Mouse (Mus musculus) MEL (cell line): ENCODE data around the gene Ebf3. TPM values are rescaled to one million over a fixed set of nuclear protein-coding genes. Genes with fewer than 3 reads are reported as not detected.

ENCODE experiments used
- DNase-seq: peaks from one replicate; pipeline ENCODE4 v3.0.0; 2011; ENCODE audit warnings: low read depth, low spot score
- H3K27ac ChIP-seq: 2 replicates; pipeline ENCODE4 v1.5.1; 2012; ENCODE audit warnings: low read depth, mild to moderate bottlenecking, control low read depth, low read length, moderate library complexity; ENCODE audit not compliant: control insufficient read depth
- H3K27me3 ChIP-seq, 2 experiments: fragments of 150-350 bp in 1 of 2; sonication (generic) in 1 of 2; 2 replicates each; pipeline ENCODE4 v1.6.1; 2012; ENCODE audit warnings: low read length in 2 of 2, mild to moderate bottlenecking in 2 of 2, improper control_type of control experiment in 1 of 2, moderate library complexity in 1 of 2; ENCODE audit not compliant: insufficient read depth in 2 of 2, control insufficient read depth in 1 of 2
- H3K36me3 ChIP-seq, 2 experiments: 2 replicates each; pipeline ENCODE4 v1.6.1; 2012 to 2014; ENCODE audit warnings: low read length in 2 of 2, improper control_type of control experiment in 1 of 2, inconsistent platforms in 1 of 2, mild to moderate bottlenecking in 1 of 2; ENCODE audit not compliant: insufficient read depth in 2 of 2, control insufficient read depth in 1 of 2
- H3K4me1 ChIP-seq, 2 experiments: fragments of 150-350 bp in 1 of 2; sonication (generic) in 1 of 2; 2 replicates each; pipeline ENCODE4 v1.6.1; 2012; ENCODE audit warnings: low read length in 2 of 2, improper control_type of control experiment in 1 of 2, mild to moderate bottlenecking in 1 of 2; ENCODE audit not compliant: insufficient read depth in 2 of 2, control insufficient read depth in 1 of 2
- H3K4me3 ChIP-seq, 2 experiments: fragments of 150-350 bp in 1 of 2; sonication (generic) in 1 of 2; 2 replicates each; pipeline ENCODE4 v1.5.1; 2012; ENCODE audit warnings: low read depth in 2 of 2, low read length in 2 of 2, mild to moderate bottlenecking in 2 of 2, moderate library complexity in 2 of 2, control low read depth in 1 of 2, improper control_type of control experiment in 1 of 2; ENCODE audit not compliant: control insufficient read depth in 1 of 2, insufficient read depth in 1 of 2
- H3K79me2 ChIP-seq: 2 replicates; pipeline ENCODE4 v1.6.1; 2012; ENCODE audit warnings: mild to moderate bottlenecking, low read length, moderate library complexity; ENCODE audit not compliant: control insufficient read depth, poor library complexity, insufficient read depth
- H3K9ac ChIP-seq: 2 replicates; pipeline ENCODE4 v1.6.1; 2012; ENCODE audit warnings: low read depth, mild to moderate bottlenecking, control low read depth, low read length, moderate library complexity; ENCODE audit not compliant: control insufficient read depth, poor library complexity, severe bottlenecking
- H3K9me3 ChIP-seq: fragments of 150-350 bp; sonication (generic); replicated peaks from 2 replicates; pipeline ENCODE4 v1.6.1; 2012; ENCODE audit warnings: mild to moderate bottlenecking, low read length, improper control_type of control experiment, moderate library complexity; ENCODE audit not compliant: insufficient read depth
- CHD1 ChIP-seq: IDR thresholded peaks from 2 replicates; pipeline ENCODE4 v1.6.1; 2012; ENCODE audit warnings: low read depth, mild to moderate bottlenecking, inconsistent platforms, low read length, improper control_type of control experiment
- CHD2 ChIP-seq: IDR thresholded peaks from 2 replicates; pipeline ENCODE4 v1.6.1; 2011; ENCODE audit warnings: low read length, improper control_type of control experiment
- CTCF ChIP-seq, 3 experiments: IDR thresholded peaks in 2 of 3; conservative IDR thresholded peaks in 1 of 3; 2 replicates each; pipeline ENCODE4 v1.5.1; 2011 to 2012; ENCODE audit warnings: low read length in 3 of 3, low read depth in 2 of 3, mild to moderate bottlenecking in 2 of 3, improper control_type of control experiment in 1 of 3, inconsistent platforms in 1 of 3, mixed read lengths in 1 of 3, moderate library complexity in 1 of 3; ENCODE audit not compliant: control insufficient read depth in 1 of 3, insufficient read depth in 1 of 3, poor library complexity in 1 of 3, severe bottlenecking in 1 of 3
- E2F4 ChIP-seq: IDR thresholded peaks from 2 replicates; pipeline ENCODE4 v1.6.1; 2011; ENCODE audit warnings: low read depth, low read length, improper control_type of control experiment, borderline replicate concordance
- ELF1 ChIP-seq: IDR thresholded peaks from 2 replicates; pipeline ENCODE4 v1.6.1; 2014; ENCODE audit warnings: low read depth, mild to moderate bottlenecking, inconsistent platforms, low read length, improper control_type of control experiment, moderate library complexity
- GABPA ChIP-seq: IDR thresholded peaks from 2 replicates; pipeline ENCODE4 v1.6.1; 2012; ENCODE audit warnings: low read depth, mild to moderate bottlenecking, inconsistent platforms, low read length, improper control_type of control experiment, moderate library complexity
- GATA1 ChIP-seq: IDR thresholded peaks from 2 replicates; pipeline ENCODE4 v1.6.1; 2011; ENCODE audit warnings: low read depth, low read length, improper control_type of control experiment
- HCFC1 ChIP-seq: IDR thresholded peaks from 2 replicates; pipeline ENCODE4 v1.6.1; 2012; ENCODE audit warnings: low read depth, mild to moderate bottlenecking, inconsistent platforms, low read length, improper control_type of control experiment, moderate library complexity
- JUND ChIP-seq: IDR thresholded peaks from 2 replicates; pipeline ENCODE4 v1.6.1; 2011; ENCODE audit warnings: low read depth, mild to moderate bottlenecking, improper control_type of control experiment, low read length
- MAFK ChIP-seq: IDR thresholded peaks from 2 replicates; pipeline ENCODE4 v1.6.1; 2011; ENCODE audit warnings: low read depth, mild to moderate bottlenecking, low read length, improper control_type of control experiment, borderline replicate concordance
- MAX ChIP-seq: IDR thresholded peaks from 2 replicates; pipeline ENCODE4 v1.6.1; 2011; ENCODE audit warnings: low read length, improper control_type of control experiment
- MXI1 ChIP-seq: IDR thresholded peaks from 2 replicates; pipeline ENCODE4 v1.6.1; 2011; ENCODE audit warnings: mild to moderate bottlenecking, low read depth, low read length, improper control_type of control experiment
- MYB ChIP-seq: IDR thresholded peaks from 2 replicates; pipeline ENCODE4 v1.6.1; 2011; ENCODE audit warnings: mild to moderate bottlenecking, low read depth, low read length, improper control_type of control experiment
- MYC ChIP-seq: IDR thresholded peaks from 2 replicates; pipeline ENCODE4 v1.6.1; 2011; ENCODE audit warnings: low read depth, mild to moderate bottlenecking, low read length, improper control_type of control experiment, moderate library complexity
- NELFE ChIP-seq: IDR thresholded peaks from 2 replicates; pipeline ENCODE4 v1.6.1; 2011; ENCODE audit warnings: low read depth, low read length, improper control_type of control experiment
- POLR2AphosphoS2 ChIP-seq: IDR thresholded peaks from 2 replicates; pipeline ENCODE4 v1.6.1; 2011; ENCODE audit warnings: low read length, improper control_type of control experiment
- POLR2AphosphoS5 ChIP-seq: IDR thresholded peaks from 2 replicates; pipeline ENCODE4 v1.6.1; 2012; ENCODE audit warnings: low read depth, borderline replicate concordance, mild to moderate bottlenecking, inconsistent platforms, low read length, moderate library complexity, mixed read lengths
- RCOR1 ChIP-seq: IDR thresholded peaks from 2 replicates; pipeline ENCODE4 v1.6.1; 2012; ENCODE audit warnings: low read depth, mild to moderate bottlenecking, inconsistent platforms, low read length, improper control_type of control experiment
- SIN3A ChIP-seq: IDR thresholded peaks from 2 replicates; pipeline ENCODE4 v1.6.1; 2012; ENCODE audit warnings: low read length, improper control_type of control experiment, inconsistent platforms
- SMC3 ChIP-seq: IDR thresholded peaks from 2 replicates; pipeline ENCODE4 v1.6.1; 2011; ENCODE audit warnings: low read depth, low read length, improper control_type of control experiment
- TCF12 ChIP-seq: IDR thresholded peaks from 2 replicates; pipeline ENCODE4 v1.6.1; 2014; ENCODE audit warnings: low read depth, mild to moderate bottlenecking, inconsistent platforms, low read length, improper control_type of control experiment, moderate library complexity
- USF2 ChIP-seq, 2 experiments: IDR thresholded peaks; 2 replicates each; pipeline ENCODE4 v1.6.1; 2011 to 2012; ENCODE audit warnings: improper control_type of control experiment in 2 of 2, low read length in 2 of 2, borderline replicate concordance in 1 of 2, inconsistent platforms in 1 of 2, low read depth in 1 of 2, mild to moderate bottlenecking in 1 of 2; ENCODE audit not compliant: insufficient read depth in 1 of 2
- ZC3H11A ChIP-seq: IDR thresholded peaks from 2 replicates; pipeline ENCODE4 v1.6.1; 2012; ENCODE audit warnings: low read depth, mild to moderate bottlenecking, inconsistent platforms, low read length, improper control_type of control experiment
- ZMIZ1 ChIP-seq: IDR thresholded peaks from 2 replicates; pipeline ENCODE4 v1.6.1; 2012; ENCODE audit warnings: low read depth, mild to moderate bottlenecking, inconsistent platforms, low read length, improper control_type of control experiment, moderate library complexity
- ZNF384 ChIP-seq: IDR thresholded peaks from 2 replicates; pipeline ENCODE4 v1.6.1; 2012; ENCODE audit warnings: low read depth, mild to moderate bottlenecking, inconsistent platforms, low read length, improper control_type of control experiment
- polyA plus RNA-seq, 2 experiments: library from polyadenylated mRNA; stranded (reverse) in 1 of 2; unstranded in 1 of 2; fragments of >175 nt in 1 of 2; fragments of >200 nt in 1 of 2; gene quantifications; 2 replicates each; pipeline versions ENCODE4 v1.2.1 to v1.2.4; 2012; ENCODE audit warnings: low replicate concordance in 2 of 2, low read depth in 1 of 2; ENCODE audit not compliant: insufficient read length in 2 of 2, insufficient read depth in 1 of 2, missing spikeins in 1 of 2
- total RNA-seq: library from RNA; depleted of rRNA; stranded (reverse); fragments of 300-350 nt; gene quantifications from 2 replicates; pipeline ENCODE4 v1.2.3, GENCODE M21; 2012

Ebf3 gene
- total and polyA plus RNA-seq, 3 experiments = not detected

DNA sequence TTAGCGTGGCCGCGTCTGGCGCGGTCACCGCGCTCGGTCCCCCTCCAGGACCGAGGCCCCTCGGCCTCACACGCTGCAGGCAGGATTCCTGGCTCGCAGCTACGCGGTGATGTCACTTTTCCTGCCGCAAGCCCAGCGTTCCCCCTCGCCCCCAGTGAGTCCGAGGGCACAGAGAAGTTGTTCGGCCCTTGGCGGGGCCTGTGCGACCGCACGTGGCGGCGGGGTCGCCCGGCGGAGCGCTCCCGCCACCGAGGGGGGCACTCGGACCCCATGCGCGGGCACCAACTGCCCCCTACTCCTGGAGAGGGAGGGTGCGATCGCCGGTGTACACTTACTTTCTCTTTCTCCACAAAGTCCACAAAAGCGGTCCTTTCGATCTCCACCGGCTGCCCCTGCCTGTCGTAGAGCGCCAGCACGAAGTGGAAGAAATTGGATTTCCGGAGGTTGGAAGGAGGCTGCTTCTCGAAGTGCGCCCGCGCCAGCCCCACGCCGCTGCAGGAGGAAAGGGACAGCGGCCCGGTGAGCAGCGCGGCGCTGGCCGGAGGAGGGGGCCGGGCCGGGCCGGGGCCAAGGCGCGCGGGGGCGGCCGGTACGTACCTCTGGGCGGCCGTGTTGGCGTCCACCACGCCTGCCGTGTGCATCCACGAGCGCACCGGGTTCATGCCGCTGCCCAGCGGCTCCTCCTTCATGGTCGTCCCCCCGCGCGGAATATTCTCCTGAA, 902 bp downstream of the Ebf3 start:
- H3K27ac ChIP-seq = no peak overlapping the region
- H3K4me3 ChIP-seq = no peak overlapping the region
- DNase-seq = no peak
- H3K9me3 ChIP-seq = no peaks in the 10 kb centered on the region
- H3K4me1 ChIP-seq = no peaks in the 10 kb centered on the region
- no peaks in the 10 kb centered on the region for H3K27me3 ChIP-seq
- H3K9ac ChIP-seq = no peak overlapping the region
- H3K79me2 ChIP-seq = no peaks in the 10 kb centered on the region
- TF ChIP-seq SIN3A (no peak), ZNF384 (no peak), USF2 (IDR thresholded peaks at IDR 0.05; ENCODE audit: borderline replicate concordance in 1 of 2, insufficient read depth in 1 of 2, low read depth in 1 of 2, low read length in 2 of 2) (no peak), ZMIZ1 (no peak), JUND (no peak), GABPA (no peak), CHD2 (no peak)
- H3K36me3 ChIP-seq = no peaks in the 10 kb centered on the region

DNA sequence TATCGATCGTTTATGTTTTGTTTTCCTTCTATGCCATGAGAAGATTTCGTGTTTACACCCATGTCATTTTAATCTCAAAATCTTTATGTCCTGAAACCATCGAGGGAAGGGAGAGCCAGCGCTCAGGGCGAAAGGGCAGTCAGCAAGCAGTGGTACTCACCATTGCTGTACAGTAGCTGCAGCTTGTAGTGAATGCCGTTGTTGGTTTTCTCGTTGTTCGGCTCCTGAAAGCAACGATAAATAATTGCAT, 1.4 kb downstream of the Ebf3 start:
- H3K79me2 ChIP-seq = no peaks in the 10 kb centered on the region
- H3K9me3 ChIP-seq = no peaks in the 10 kb centered on the region
- no peak for TF ChIP-seq SIN3A
- no peak for TF ChIP-seq CTCF (IDR thresholded peaks at IDR 0.05 in 2 of 3, conservative IDR thresholded peaks at IDR 0.05 in 1 of 3; ENCODE audit: control insufficient read depth in 1 of 3, insufficient read depth in 1 of 3, low read depth in 2 of 3, low read length in 3 of 3, poor library complexity in 1 of 3, severe bottlenecking in 1 of 3)
- TF ChIP-seq ZMIZ1 = no peak
- no peak for TF ChIP-seq MAFK
- no peak for TF ChIP-seq POLR2AphosphoS2
- no peak for TF ChIP-seq MAX
- H3K4me3 ChIP-seq = no peak overlapping the region
- H3K4me1 ChIP-seq = no peaks in the 10 kb centered on the region
- no peak for DNase-seq
- no peak overlapping the region for H3K9ac ChIP-seq
- H3K27ac ChIP-seq = no peak overlapping the region
- no peaks in the 10 kb centered on the region for H3K36me3 ChIP-seq
- no peaks in the 10 kb centered on the region for H3K27me3 ChIP-seq

DNA sequence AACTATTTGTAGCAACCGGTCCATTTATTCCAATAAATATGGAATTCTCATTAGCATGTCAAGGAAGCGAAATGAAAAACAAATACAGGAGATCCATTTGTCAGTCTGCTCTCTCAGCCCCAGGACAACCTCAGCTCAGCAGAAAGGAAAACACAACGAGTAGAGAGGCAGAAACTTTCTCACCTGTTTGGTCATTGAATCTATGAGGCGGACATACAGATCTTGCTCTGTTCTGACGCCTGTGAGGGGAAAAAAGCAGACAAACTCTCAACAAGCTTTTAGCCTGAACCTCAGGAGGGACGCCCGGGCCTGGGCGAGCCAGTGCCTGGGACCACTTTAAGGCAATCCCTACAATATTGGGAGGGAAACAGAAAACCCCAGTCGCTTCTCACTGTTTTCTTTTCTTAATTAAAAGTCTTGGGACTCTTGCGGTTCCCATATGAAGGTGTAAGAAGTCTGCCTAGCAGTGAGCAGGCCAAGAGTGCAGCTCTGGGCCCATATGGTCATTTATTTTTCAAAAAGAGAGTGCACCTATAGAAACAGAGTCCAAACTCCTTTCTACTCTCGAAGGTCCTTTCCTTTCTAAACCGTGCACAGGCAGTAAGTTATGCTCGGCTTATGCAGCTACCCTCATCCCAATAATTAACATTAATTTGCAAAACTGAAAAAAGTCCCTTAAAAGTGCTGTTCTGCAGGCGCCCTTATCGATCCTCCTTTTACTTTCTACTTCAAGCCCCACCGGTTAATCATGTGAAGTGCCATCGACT, 1.9 kb downstream of the Ebf3 start:
- Histone ChIP-seq H3K27ac (no peak overlapping the region), H3K36me3 (no peaks in the 10 kb centered on the region), H3K79me2 (no peaks in the 10 kb centered on the region), H3K27me3 (no peaks in the 10 kb centered on the region), H3K9ac (no peak overlapping the region), H3K4me3 (no peak overlapping the region), H3K4me1 (no peaks in the 10 kb centered on the region), H3K9me3 (no peaks in the 10 kb centered on the region)
- DNase-seq = no peak
- no peak for TF ChIP-seq TCF12
- no peak for TF ChIP-seq SIN3A
- no peak for TF ChIP-seq MYB
- no peak for TF ChIP-seq SMC3
- no peak for TF ChIP-seq ELF1
- no peak for TF ChIP-seq MYC
- TF ChIP-seq POLR2AphosphoS5 = no peak
- no peak for TF ChIP-seq NELFE
- TF ChIP-seq E2F4 = no peak
- TF ChIP-seq GATA1 = no peak
- TF ChIP-seq RCOR1 = no peak
- no peak for TF ChIP-seq ZMIZ1
- TF ChIP-seq ZC3H11A = no peak
- no peak for TF ChIP-seq CHD1
- no peak for TF ChIP-seq MAFK
- TF ChIP-seq HCFC1 = no peak
- no peak for TF ChIP-seq USF2 (IDR thresholded peaks at IDR 0.05; ENCODE audit: borderline replicate concordance in 1 of 2, insufficient read depth in 1 of 2, low read depth in 1 of 2, low read length in 2 of 2)
- no peak for TF ChIP-seq MXI1
